Mouse (Mus musculus): Measurements from ENCODE around the gene Fam168b.

Gene Fam168b

DNA sequence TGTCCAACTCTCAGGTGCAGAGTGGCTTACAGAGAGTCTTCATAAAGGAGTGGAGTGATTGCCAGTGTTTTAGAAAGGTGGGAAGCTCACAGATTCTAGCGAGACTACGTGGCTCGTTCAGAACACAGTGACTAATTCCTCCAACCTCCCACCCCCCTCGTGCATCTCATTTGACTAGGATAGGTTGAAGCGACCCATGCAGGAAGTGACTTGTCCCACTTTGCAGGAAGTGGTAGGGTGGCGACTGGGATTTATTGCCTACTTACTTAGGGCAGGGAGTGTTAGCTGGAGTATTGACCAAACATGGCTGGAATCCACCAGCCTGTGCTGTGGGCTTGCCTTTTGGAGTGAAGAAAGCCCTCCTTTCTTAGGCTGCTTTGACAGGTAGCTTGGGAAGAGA is 8.7 kb upstream of the Fam168b start:
- no peak for DNase-seq (ENCODE audit: low read depth, low spot score)

DNA sequence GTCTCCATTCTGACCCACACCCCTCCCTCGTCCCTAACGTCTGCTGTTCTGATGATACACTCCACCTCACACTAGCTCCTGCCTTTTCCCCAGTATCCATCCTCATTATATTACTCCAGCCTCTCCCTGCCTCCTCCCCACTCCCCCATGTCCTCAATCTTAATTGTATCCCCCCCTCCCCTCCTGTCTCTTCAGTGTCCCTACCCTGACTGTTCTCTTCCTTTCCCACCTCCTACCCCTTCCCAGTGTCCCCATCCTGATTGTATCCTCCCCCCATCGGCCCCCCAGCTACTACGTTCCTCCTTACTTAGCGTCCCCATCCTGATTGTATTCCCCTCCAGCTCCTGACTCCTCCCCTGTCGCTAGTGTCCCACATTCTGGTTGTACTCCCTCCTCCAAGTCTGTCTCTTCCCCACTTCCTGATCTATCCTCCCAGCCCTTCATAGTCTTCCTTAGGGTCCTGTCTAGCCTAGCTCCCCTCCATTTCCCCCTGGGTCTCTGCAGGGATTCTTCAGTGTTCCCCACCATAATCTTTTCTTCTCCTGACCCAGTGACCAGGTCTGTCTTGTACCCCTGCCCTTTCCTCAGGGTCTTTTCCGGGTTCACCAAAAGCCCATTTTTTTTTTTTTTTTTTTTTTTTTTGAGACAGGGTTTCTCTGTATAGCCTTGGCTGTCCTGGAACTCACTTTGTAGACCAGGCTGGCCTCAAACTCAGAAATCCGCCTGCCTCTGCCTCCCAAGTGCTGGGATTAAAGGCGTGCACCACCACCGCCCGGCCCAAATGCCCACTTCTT is 7.7 kb upstream of the Fam168b start:
- no peak for DNase-seq (ENCODE audit: low read depth, low spot score)

DNA sequence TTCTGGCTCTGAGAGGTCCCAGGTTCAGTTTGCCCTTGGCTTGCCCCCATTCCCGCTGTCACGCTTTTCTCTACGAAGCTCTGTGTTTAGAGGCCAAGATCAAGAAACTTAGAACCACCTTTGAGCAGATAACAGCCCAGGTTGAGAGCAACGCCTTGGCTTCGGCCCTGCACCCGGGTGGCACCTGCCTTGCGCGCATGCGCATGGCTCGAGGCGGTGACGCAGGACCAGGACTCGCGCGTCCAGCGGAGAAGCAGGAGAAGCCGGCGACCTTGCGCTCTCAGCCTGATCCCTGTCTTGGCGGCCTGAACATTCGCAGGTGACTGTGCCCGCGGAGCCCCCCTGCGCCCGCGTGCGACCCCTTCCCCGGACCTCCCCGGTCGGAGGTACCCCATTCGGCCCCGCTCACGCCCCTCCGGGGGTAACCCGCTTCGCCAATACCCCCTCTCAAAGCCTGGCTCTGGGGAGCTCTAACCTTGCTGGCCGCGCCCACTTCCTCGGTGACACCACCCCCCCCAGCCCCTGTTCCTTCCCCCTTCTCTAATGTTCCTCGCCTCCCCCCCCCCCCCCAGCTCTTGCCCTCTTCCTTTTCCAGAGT is 7.0 kb upstream of the Fam168b start, which contains the start of gene Plekhb2:
Gene Plekhb2, plus strand, starts transcription at position 232 of the 598 bp plus-strand sequence.
- DNase-seq (ENCODE audit: low read depth, low spot score): peak; percentile 76

DNA sequence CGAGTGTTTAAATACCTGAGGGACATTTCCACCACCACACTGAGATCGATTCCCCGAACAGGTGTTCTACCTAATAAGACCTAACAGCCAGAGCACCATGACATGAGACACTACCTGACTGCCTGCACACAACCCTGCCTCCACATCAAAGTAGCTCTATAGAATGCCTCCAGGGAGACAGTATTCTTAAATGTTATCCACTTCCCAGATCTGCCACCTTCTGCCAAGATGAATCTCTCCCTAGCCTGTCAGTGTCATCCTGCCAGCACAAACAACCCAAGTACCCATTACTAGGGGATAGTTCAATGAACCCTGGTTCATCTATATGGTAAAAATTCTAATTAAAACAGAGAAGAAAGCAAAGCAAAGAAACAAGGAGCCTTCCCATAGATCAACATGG is 4.2 kb upstream of the Fam168b start:
- DNase-seq (ENCODE audit: low read depth, low spot score): no peak

DNA sequence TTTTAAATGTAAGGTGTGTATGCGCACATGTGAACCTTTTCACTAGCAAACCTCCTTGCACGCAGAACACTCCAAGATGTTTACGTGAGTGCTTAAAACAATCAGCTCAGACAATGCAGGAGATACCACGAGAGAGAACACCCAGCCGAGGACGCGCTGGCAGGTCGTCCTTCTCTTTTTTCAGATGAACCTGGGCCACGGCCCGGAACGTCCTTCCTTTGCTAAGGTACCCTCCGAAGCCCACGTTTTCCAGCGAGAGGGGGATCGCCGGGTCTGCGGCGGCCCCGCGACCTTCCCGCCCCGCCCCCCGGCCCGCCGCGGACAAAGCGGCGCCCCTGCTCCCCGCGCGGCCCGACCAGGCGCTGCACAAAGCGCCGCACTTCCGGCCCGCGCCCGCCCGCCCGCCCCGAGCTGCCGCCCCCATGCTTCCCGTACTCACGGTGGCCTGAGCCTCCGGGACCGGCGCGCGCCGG is 440 bp downstream of the Fam168b start:
- peak; percentile 35 for DNase-seq (ENCODE audit: low read depth, low spot score)

DNA sequence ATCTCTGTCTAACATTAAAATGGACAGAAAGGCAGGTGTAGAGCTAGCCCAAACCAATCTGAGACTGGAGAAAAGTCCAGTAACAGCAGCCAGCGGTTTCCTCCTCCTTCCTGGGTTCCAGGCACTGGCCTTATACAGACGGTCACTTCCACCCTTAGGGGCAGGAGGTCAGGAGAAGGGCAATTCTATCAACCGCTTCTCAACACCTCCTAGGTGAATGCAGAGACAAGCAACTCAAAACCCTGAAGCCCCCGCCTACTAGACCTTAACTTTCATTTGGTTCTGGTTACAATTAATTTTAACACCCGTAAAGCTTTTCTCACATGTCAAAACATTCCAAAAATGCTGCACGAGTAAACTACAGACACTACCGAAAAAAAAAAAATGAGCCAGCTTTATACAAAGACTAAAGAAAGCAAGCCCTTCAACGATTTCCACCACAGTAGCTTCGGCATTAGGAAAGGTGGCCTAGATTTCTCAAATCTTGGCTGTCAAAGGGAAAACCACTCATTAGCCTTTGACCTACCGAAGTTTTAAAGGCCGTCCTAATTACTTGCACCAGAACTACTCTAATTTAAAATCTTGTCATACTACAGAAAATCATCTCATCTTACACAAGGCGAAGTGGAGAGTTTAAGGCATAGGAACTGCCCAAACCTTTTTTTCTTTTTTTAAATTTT is 1.0 kb downstream of the Fam168b start:
- no peak for DNase-seq (ENCODE audit: low read depth, low spot score)

DNA sequence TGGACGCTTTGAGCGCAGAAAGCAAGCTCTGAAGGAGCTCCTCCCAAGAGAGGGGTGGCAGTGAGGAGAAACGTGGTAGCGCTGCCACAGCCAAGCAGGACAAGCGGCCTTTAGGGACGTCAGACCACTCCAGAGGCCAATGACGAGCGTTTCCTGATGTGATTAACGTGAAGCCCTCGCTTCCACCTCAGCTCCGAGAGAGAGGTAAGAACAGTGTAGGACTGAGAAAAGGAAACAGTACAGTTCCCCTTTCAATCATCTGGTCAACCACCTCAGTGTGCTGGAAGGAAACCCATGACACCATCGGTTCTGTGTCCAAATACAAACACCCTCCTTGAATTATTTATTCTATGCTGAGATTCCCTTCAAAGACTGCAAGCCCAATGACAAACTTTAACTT is 3.6 kb downstream of the Fam168b start:
- DNase-seq (ENCODE audit: low read depth, low spot score): no peak

DNA sequence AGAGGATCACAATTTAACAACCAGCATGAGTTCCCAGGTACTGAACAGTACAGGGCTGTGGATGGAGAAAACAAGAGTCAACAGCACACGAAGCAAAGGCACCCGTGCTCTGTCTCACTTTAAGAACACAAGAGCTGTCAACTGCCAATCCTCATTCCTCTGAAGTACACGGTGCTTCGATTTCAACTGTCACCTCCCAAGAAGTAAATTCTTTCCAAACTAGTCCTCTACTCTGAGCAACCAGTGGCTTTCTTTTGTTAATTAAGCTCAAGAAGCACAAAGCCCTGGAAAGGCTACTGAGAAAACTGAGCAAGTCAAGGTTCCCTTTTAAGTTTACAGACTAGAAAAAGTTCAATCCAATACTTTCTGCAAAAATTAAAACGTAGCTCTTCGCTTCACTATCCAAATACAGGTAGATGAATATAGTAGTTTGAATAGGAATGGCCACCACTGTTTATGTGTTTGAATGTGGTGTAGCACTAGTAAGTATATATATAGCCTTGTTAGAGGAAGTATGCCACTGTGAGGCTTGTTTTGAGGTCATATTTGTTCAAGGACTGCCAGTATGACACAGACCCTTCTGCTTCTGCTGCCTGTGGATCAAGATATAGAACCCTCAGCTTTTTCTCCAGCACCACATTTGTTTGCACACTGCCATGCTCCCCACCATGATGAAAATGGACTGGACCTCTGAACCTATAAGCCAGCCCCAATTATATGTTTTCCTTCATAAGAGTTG is 4.7 kb downstream of the Fam168b start:
- no peak for DNase-seq (ENCODE audit: low read depth, low spot score)

DNA sequence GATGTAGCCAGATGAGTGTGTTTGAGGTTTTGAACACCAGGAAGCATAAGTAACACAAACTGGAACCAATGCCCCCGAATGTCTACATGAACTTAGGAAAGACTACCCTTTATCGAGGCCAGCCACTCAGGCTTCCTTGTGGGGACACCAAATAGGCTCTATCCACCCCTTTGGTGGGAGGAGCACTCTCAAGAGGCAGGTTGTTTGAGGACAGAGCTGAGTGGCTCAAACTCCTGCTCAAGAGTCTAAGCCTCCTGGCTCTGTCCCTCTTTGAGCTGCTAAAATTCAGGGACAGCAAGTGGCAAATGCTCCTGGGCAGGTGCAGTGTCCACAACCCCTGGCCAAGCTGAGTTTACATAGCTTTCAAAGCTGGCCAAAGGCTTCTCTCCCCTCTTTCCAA is 8.0 kb downstream of the Fam168b start:
- no peak for DNase-seq (ENCODE audit: low read depth, low spot score)

DNA sequence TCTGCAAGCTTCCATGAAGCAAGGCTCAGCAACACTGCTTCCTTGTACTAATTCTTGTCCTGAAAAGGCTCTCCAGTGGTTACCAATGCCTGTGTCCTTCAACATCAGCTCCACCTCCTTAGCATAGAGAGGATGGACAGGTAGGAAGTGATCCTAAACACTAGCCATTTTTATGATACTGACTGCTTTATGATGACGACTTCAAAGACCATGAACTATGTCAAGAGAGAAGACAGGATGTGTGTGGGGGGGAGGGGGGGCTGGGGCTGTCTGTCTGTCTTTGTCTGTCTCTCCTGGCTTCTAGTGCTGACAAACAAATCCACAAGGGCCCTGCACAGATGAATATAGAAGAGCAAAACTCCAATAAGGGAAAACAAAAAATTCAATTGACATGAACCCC is 11.5 kb downstream of the Fam168b start:
- no peak for DNase-seq (ENCODE audit: low read depth, low spot score)

DNA sequence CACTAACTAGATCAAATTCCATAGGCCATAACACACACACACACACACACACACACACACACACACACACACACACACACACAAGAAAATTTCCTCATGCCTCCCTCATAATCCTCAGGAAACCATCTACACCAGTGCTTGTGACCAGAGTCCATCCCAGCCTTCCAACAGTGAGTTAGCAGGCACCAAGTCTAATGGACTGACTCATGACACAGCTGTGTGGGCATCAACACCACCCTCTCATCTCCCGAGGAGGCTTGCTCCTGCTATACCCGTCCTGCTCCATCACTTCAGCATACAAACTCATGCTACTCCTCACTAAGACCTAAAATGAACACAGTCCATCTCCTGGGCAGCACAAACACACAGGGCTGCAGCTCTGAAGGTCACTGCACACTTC is 11.9 kb downstream of the Fam168b start:
- DNase-seq (ENCODE audit: low read depth, low spot score): no peak

DNA sequence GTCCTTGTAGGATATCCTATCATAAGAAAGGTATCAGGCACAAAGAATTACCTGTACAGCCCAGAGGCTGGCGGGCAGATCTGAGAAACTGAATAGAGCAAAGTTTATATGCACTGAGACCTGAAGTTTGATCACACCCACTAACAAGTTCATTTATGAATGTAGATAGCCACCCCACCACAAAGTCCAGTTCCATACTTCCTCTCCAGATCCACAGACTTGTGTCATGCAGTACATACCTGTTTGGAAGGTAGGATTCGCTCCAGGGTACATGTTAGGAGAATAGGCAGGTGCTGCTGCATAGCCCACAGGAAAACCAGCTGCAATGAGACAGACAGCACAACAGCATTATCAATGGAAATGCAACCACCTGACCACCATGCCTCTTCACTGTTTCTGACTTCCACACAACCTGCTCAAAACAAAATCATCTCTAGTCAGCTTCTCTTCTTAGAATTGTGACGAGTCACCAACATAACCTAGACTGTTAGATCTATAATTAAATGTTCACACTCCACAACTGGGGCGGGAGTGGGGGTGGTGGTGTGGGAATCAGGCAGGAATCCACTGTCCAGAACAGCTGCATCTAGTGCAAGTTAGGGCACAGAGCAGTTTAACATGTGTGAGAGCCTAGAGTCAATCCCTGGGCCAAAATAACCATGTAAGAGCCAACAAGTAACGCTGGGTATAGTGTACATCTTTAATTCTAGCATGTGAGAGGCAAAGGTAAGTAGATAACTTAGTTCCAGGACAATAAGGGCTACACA is 14.2 kb downstream of the Fam168b start:
- no peak for DNase-seq (ENCODE audit: low read depth, low spot score)

DNA sequence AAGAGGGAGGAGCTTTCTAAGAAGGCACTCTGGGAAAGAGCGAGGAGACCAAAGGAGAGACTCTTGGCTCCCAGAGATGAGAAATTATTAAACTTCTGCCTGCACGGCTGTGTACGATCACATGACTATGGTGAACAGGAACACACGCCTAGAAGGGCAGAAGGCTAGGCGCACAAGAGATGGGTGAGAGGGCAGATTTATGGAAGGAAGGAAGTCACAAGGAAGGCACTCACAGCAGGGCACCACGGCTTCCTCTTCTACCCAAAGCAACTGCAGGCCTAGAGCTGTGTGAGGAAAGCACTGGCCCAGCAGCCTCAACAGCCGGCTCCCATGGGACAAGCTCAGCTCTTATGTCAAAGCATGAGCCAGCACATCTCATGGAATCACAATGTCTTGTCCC is 15.0 kb downstream of the Fam168b start:
- DNase-seq (ENCODE audit: low read depth, low spot score): no peak

DNA sequence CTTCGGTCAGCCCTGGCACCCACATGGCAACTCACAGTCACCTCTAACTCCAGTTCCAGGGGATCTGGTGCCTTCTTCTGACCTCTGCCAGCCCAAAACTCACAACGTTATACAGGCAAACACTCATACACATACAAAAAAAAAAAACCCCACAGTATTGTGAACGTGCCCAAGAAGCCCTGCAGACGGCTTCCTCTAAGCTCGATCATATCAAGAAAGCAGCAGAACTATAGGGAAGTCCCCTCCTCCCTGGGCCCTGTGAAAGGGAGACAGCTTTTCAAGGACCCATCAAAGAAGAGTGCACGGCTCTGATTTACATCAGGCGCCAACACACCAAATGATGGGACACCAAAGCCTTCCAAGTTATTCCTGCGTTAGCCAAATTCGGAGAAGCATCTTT is 17.0 kb downstream of the Fam168b start:
- no peak for DNase-seq (ENCODE audit: low read depth, low spot score)

DNA sequence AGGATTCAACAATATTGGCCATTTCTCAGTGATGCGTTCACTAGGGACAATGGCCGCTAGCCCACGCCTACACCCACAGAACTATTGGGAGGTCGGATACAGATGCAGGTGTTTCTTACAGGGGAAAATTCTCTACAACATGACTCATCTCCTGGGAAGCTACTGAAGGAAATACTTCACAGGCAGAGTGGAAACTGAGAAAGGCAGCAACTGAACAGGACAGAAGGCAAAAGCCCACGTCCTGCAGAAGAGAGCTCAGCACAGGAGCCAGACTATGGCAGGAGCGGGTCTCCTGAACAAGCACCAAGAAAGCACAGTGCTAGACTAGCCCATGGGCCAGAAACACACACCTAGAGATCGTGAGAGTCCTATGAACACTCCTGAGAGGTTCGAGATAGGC is 18.7 kb downstream of the Fam168b start:
- DNase-seq (ENCODE audit: low read depth, low spot score): no peak

DNA sequence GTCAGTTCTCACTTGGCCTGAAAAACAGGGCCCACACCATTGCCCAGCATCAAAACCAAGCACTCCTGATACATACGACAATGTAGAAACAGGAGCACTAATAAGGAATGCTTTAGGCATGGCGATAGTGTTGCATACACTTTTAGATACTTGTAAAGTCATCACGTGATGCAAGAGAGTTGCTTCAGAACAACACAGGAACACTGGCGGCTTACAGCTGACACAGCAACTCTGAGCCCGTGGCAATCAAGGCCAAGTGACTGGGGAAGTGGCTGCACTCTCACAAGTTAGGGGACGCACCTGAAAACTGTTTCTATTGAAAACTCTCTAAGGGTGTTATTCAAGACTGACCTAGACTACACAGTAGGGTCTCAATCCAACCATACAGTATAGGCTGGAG is 19.5 kb downstream of the Fam168b start:
- DNase-seq (ENCODE audit: low read depth, low spot score): no peak

DNA sequence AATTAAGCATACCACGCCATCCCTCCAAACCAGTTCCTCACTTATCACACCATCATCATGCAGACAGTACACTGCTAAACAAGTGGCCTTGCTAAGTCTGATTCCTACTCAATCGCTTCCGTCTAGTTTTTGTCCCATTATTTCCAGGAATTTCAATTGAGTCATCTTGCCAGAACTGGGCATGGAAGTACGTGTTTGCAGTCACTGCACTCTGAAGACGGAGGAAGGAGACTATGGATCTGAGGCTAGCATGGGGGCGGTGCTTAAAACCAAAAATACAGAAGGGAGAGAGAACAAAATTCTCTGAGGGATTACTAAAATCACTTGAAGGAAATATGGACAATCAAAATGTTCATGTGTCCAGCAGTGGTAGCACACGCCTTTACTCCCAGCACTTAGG is 20.1 kb downstream of the Fam168b start:
- DNase-seq (ENCODE audit: low read depth, low spot score): no peak

DNA sequence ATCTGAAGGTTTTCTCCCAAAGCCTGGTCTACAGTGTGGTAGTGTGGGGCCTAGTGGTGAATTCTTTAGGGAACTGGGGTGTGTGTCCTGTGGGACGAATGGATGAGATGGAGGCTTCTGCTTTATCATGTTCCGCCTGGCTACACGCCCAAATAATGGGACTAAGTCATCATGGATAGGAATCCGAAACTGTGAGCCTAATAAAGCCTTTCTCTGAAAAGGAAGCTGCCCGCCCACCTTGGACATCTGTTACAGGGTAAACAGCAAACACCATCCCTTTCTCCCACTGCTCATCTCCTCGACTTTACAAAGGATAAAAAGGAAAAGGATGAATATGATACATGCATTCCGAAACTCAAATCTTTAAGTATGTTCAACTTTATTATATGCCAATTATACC is 20.9 kb downstream of the Fam168b start:
- no peak for DNase-seq (ENCODE audit: low read depth, low spot score)

DNA sequence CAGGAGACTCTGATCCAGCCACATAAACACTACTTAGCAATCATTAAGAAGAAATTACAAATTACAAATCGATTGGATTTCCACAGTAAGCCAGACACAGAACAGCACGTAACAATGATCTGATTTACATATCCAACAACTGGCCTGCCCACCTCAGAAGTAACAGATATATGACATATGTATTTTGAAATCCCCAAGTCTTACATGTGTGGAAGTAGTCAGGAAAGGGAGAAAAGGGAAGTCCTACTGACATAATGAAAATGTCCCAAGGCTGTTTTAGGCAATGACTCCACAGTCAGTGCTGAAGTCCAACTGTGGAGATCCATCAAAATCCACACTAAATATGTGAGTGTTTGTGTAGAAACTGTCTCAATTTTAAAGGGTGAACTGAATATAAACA is 21.5 kb downstream of the Fam168b start:
- DNase-seq (ENCODE audit: low read depth, low spot score): no peak

DNA sequence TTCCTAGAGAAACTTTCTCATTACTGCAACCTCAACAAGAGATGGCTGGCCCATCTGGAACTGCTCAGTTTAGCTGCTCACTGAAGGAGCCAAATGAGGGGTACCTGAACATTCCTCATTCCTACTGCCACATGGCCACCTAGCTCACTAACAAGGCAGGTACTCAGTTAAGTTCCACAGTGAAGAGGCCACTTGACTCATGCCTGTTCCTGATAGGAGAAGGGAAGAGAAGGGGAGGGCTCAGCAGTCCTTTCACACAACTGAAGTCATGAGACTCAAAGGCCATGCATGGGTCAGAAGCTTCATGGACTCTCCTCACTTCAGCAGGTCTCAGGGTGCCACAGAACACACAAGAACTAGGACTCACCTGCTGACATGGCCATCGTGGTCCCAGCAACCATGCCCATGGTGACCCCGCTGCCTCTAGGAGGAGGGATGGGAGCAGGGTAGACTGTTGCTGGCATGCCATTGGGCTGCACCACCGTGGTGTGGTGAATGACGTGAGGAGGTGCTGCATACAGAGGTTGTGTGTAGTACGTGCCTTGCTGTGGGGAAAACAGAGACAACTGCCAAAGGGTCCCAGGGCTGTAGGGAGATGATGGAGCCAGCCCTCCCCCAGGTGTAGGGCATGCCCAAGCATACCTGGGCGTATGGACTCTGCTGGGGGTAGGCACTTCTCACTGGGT is 23.5 kb downstream of the Fam168b start:
- no peak for DNase-seq (ENCODE audit: low read depth, low spot score)

DNA sequence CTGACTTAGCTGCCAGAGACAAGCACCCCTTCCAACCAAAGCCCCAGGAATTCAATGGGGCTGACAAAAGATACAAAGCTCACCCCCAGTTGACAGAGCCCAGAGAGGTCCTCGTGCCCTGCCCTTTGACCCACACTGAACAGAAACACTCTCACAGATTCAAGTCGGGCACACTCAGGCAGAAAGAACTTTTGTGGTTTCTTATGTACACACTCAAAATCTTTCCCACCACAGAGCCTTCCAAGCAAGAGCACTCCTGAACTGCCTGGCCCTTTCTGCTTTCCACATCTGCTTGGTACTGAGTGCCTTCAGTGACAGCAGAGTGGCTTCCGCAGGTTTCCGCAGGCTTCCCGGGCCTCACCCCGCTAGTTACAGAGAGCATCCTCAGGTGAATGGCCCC is 27.0 kb downstream of the Fam168b start:
- no peak for DNase-seq (ENCODE audit: low read depth, low spot score)
